Mouse (Mus musculus) CH12.LX (cell line): Measurements from ENCODE around the gene Glyr1. TPM values are rescaled to one million over a fixed set of nuclear protein-coding genes. Genes with fewer than 3 reads are reported as not detected.

Experiments used
- DNase-seq: peaks from one replicate; pipeline ENCODE4 v3.0.0-alpha.2; 2013; ENCODE audit errors: extremely low read depth
- H3K27ac ChIP-seq: 2 replicates; pipeline ENCODE4 v1.5.1; 2012; ENCODE audit warnings: low read depth, mild to moderate bottlenecking, control low read depth, moderate library complexity; ENCODE audit not compliant: insufficient read depth
- H3K27me3 ChIP-seq: replicated peaks from 2 replicates; pipeline ENCODE3; 2012; ENCODE audit warnings: inconsistent platforms
- H3K36me3 ChIP-seq, 2 experiments: replicated peaks in 1 of 2; 2 replicates each; pipeline versions ENCODE3 to v1.6.1; 2012; ENCODE audit warnings: inconsistent platforms in 1 of 2, low read length in 1 of 2, mild to moderate bottlenecking in 1 of 2, mixed read lengths in 1 of 2, moderate library complexity in 1 of 2; ENCODE audit not compliant: control insufficient read depth in 1 of 2, insufficient read depth in 1 of 2
- H3K4me1 ChIP-seq, 2 experiments: 2 replicates each; pipeline ENCODE4 v1.6.1; 2012; ENCODE audit warnings: inconsistent platforms in 1 of 2, moderate library complexity in 1 of 2; ENCODE audit not compliant: insufficient read depth in 2 of 2, control insufficient read depth in 1 of 2
- H3K4me2 ChIP-seq: 2 replicates; pipeline ENCODE4 v1.6.1; 2012; ENCODE audit warnings: low read depth, mild to moderate bottlenecking, control low read depth; ENCODE audit not compliant: poor library complexity, insufficient read depth, severe bottlenecking
- H3K4me3 ChIP-seq, 3 experiments: fragments of 150-350 bp in 1 of 3; sonication (generic) in 1 of 3; replicated peaks in 1 of 3; 2 replicates each; pipeline versions ENCODE3 to v1.5.1; 2011 to 2012; ENCODE audit warnings: low read depth in 2 of 3, low read length in 2 of 3, mild to moderate bottlenecking in 2 of 3, moderate library complexity in 2 of 3, control low read depth in 1 of 3, improper control_type of control experiment in 1 of 3, inconsistent platforms in 1 of 3, mixed read lengths in 1 of 3; ENCODE audit not compliant: poor library complexity in 1 of 3
- H3K79me2 ChIP-seq: replicated peaks from 2 replicates; pipeline ENCODE4 v1.6.1; 2012; ENCODE audit warnings: mild to moderate bottlenecking, moderate library complexity; ENCODE audit not compliant: control insufficient read depth, poor library complexity, insufficient read depth, severe bottlenecking; ENCODE audit errors: extremely low read depth
- H3K9ac ChIP-seq: 2 replicates; pipeline ENCODE4 v1.6.1; 2012; ENCODE audit warnings: low read depth, mild to moderate bottlenecking, control low read depth, moderate library complexity; ENCODE audit not compliant: insufficient read depth
- H3K9me3 ChIP-seq: replicated peaks from 2 replicates; pipeline ENCODE3; 2012; ENCODE audit warnings: low read length, inconsistent platforms, mixed read lengths
- CHD2 ChIP-seq: IDR thresholded peaks from 2 replicates; pipeline ENCODE4 v1.6.1; 2011; ENCODE audit warnings: low read length, improper control_type of control experiment
- E2F4 ChIP-seq: IDR thresholded peaks from 2 replicates; pipeline ENCODE4 v1.6.1; 2011; ENCODE audit warnings: low read depth, low read length, improper control_type of control experiment; ENCODE audit not compliant: insufficient replicate concordance
- EP300 ChIP-seq: IDR thresholded peaks from 2 replicates; pipeline ENCODE4 v1.6.1; 2011; ENCODE audit warnings: low read length, improper control_type of control experiment
- HCFC1 ChIP-seq: IDR thresholded peaks from 2 replicates; pipeline ENCODE4 v1.6.1; 2012; ENCODE audit warnings: low read depth, mild to moderate bottlenecking, inconsistent platforms, low read length, improper control_type of control experiment
- JUN ChIP-seq: IDR thresholded peaks from 2 replicates; pipeline ENCODE4 v1.6.1; 2011; ENCODE audit warnings: low read depth, mild to moderate bottlenecking, low read length, improper control_type of control experiment, moderate library complexity; ENCODE audit not compliant: insufficient read depth
- JUND ChIP-seq: conservative IDR thresholded peaks from 2 replicates; pipeline ENCODE4 v1.6.1; 2011; ENCODE audit warnings: low read depth, low read length, improper control_type of control experiment
- KAT2A ChIP-seq: IDR thresholded peaks from 2 replicates; pipeline ENCODE4 v1.6.1; 2012; ENCODE audit warnings: low read length, improper control_type of control experiment, inconsistent platforms; ENCODE audit not compliant: insufficient replicate concordance
- MAFK ChIP-seq: IDR thresholded peaks from 2 replicates; pipeline ENCODE4 v1.6.1; 2011; ENCODE audit warnings: low read length, improper control_type of control experiment; ENCODE audit not compliant: insufficient replicate concordance
- MAX ChIP-seq: IDR thresholded peaks from 2 replicates; pipeline ENCODE4 v1.6.1; 2011; ENCODE audit warnings: low read length, improper control_type of control experiment
- MAZ ChIP-seq: IDR thresholded peaks from 2 replicates; pipeline ENCODE4 v1.6.1; 2012; ENCODE audit warnings: low read depth, mild to moderate bottlenecking, inconsistent platforms, low read length, improper control_type of control experiment, moderate library complexity
- MEF2A ChIP-seq: IDR thresholded peaks from 2 replicates; pipeline ENCODE4 v1.6.1; 2014; ENCODE audit warnings: low read depth, mild to moderate bottlenecking, inconsistent platforms, low read length, improper control_type of control experiment, borderline replicate concordance
- PAX5 ChIP-seq: IDR thresholded peaks from 2 replicates; pipeline ENCODE4 v1.6.1; 2012; ENCODE audit warnings: low read length, inconsistent platforms, mixed read lengths
- POLR2A ChIP-seq: IDR thresholded peaks from 2 replicates; pipeline ENCODE4 v1.6.1; 2011; ENCODE audit warnings: low read depth, mild to moderate bottlenecking, improper control_type of control experiment, low read length
- SIN3A ChIP-seq: IDR thresholded peaks from 2 replicates; pipeline ENCODE4 v1.6.1; 2012; ENCODE audit warnings: low read length, improper control_type of control experiment, inconsistent platforms
- TBP ChIP-seq: conservative IDR thresholded peaks from 2 replicates; pipeline ENCODE4 v1.6.1; 2011; ENCODE audit warnings: low read depth, low read length, improper control_type of control experiment
- USF2 ChIP-seq: conservative IDR thresholded peaks from 2 replicates; pipeline ENCODE4 v1.6.1; 2011; ENCODE audit warnings: low read depth, low read length, improper control_type of control experiment
- ZMIZ1 ChIP-seq: IDR thresholded peaks from 2 replicates; pipeline ENCODE4 v1.6.1; 2012; ENCODE audit warnings: low read depth, mild to moderate bottlenecking, inconsistent platforms, low read length, improper control_type of control experiment
- dilution Hi-C: fragments of 300-500 bp; cut with MboI; formaldehyde crosslinking; loops from 2 replicates; pipeline ENCODE4 v1.14.3; 2020; ENCODE audit warnings: low sequenced_read_pairs; ENCODE audit not compliant: extremely low pct_unique_long_range_greater_than_20kb, extremely low pct_ligation_motif_present
- in situ Hi-C: fragments of 300-500 bp; cut with MboI; formaldehyde crosslinking; loops from 3 replicates; pipeline ENCODE4 v1.14.3; 2019; ENCODE audit warnings: low sequenced_read_pairs, low pct_ligation_motif_present, low pct_unique_long_range_greater_than_20kb, mixed read lengths
- polyA plus RNA-seq: library from polyadenylated mRNA; unstranded; fragments of >175 nt; gene quantifications from 2 replicates; pipeline ENCODE4 v1.2.1, GENCODE M21; 2012; ENCODE audit warnings: low read depth; ENCODE audit not compliant: insufficient read length
- total RNA-seq, 2 experiments: library from RNA; depleted of rRNA; stranded (reverse); fragments of 300-350 nt in 1 of 2; fragments of >200 nt in 1 of 2; gene quantifications; 2 replicates each; pipeline ENCODE4 v1.2.3; 2012 to 2014

Gene Glyr1
- total and polyA plus RNA-seq, 3 experiments = 90.6 to 134 (median 132) TPM

DNA sequence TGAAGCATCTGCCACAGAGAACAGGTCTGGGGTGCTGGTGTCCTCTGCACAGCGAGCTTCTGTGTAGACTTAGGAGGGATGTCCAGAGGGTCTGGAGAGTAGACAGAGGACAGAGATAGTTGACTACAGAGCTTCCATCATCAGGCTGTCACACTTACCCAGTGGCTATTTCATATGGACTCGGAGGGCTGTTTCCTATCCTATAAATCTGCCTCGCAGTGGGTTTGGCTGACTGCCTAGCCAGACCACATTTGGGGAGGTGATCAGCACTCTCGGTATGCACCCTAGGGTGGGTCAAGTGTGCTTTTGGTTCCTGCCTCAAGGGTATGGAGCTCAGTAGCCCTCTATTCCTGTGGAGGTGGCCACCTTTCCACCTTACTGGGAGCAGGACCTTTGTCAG lies 35.5 kb upstream of the Glyr1 start:
- dilution Hi-C loops = no loop called here
- TF ChIP-seq PAX5 (no peak), POLR2A (no peak)
- H3K36me3 ChIP-seq = peaks cover 56 to 83% of the 10 kb centered on the region in 2 experiments

DNA sequence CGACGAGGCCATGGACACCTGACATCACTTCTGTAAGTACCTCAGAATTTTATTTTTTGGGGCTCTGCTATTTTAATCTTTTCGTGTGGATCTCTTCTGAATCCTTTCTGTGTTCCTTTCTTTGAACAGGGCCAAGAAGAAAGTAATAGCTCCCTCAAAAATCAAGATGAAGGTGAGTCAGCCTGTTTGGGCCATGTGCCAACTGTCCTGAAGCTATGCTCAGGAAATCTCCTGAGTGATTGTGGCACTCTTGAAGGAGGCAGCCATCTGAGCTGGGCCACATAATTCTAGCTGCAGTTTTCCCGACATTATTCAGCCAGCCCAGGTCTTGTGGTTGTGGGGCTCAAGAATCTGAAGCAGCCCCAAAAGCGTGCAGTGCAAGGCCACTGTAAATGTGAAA lies 24.7 kb upstream of the Glyr1 start:
- H3K36me3 ChIP-seq = peaks cover 76 to 94% of the 10 kb centered on the region in 2 experiments

More for the DNA sequence above, 35.5 kb upstream of the Glyr1 start:
- H3K27ac ChIP-seq = no peak overlapping the region
- no peaks in the 10 kb centered on the region for H3K9me3 ChIP-seq
- no peaks in the 10 kb centered on the region for H3K79me2 ChIP-seq
- no peak overlapping the region for H3K4me2 ChIP-seq
- in situ Hi-C loops = no loop called here
- no peak overlapping the region for H3K4me3 ChIP-seq
- DNase-seq = no peak
- H3K27me3 ChIP-seq = no peaks in the 10 kb centered on the region
- no peak overlapping the region for H3K9ac ChIP-seq
- peaks cover 0 to under 1% of the 10 kb centered on the region in 2 experiments; a peak in 1 of 4 replicates for H3K4me1 ChIP-seq

DNA sequence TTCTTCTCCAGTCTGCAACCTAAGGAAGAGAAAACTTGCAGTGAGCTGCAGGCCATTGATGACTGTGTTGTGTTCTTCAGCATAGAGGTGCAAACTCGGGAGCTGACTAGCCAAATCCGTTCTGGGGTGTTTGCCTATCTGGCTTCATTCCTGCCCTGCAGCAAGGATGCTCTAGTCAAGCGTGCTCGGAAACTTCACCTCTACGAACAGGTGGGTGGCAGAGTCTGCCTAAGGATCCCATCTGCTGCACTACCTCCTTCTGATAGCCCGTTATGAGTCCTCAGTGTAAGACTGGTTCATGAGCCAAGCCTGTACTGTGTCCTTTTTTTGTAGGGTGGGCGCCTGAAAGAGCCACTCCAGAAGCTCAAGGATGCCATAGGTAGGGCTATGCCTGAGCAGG lies 22.3 kb upstream of the Glyr1 start:
- no peak overlapping the region for H3K9ac ChIP-seq
- TF ChIP-seq MAFK (no peak), KAT2A (no peak), JUN (no peak)
- H3K4me1 ChIP-seq = no peaks in the 10 kb centered on the region
- no peak for DNase-seq
- peaks cover 67 to 91% of the 10 kb centered on the region in 2 experiments for H3K36me3 ChIP-seq
- H3K27ac ChIP-seq = no peak overlapping the region
- H3K9me3 ChIP-seq = no peaks in the 10 kb centered on the region
- dilution Hi-C loops = no loop called here
- no peak overlapping the region for H3K4me2 ChIP-seq
- H3K79me2 ChIP-seq = no peaks in the 10 kb centered on the region; the same call in 1 of the 2 replicates
- in situ Hi-C loops = no loop called here
- no peaks in the 10 kb centered on the region for H3K27me3 ChIP-seq
- H3K4me3 ChIP-seq = no peak overlapping the region

More for the DNA sequence above, 24.7 kb upstream of the Glyr1 start:
- Histone ChIP-seq H3K9me3 (no peaks in the 10 kb centered on the region), H3K27me3 (no peaks in the 10 kb centered on the region), H3K79me2 (no peaks in the 10 kb centered on the region; the same call in 1 of the 2 replicates), H3K4me3 (no peak overlapping the region), H3K9ac (no peak overlapping the region), H3K4me2 (no peak overlapping the region), H3K27ac (no peak overlapping the region), H3K4me1 (no peaks in the 10 kb centered on the region)
- in situ Hi-C loops (no loop called here), dilution Hi-C loops (no loop called here)
- no peak for DNase-seq
- TF ChIP-seq CHD2 = no peak
- TF ChIP-seq MEF2A = no peak
- no peak for TF ChIP-seq SIN3A
- no peak for TF ChIP-seq HCFC1
- TF ChIP-seq MAZ = no peak
- TF ChIP-seq E2F4 = no peak
- no peak for TF ChIP-seq PAX5
- no peak for TF ChIP-seq ZMIZ1
- no peak for TF ChIP-seq EP300
- TF ChIP-seq MAX = no peak
- no peak for TF ChIP-seq TBP
- TF ChIP-seq USF2 = no peak
- TF ChIP-seq JUND = no peak
- TF ChIP-seq KAT2A = no peak
